Mouse (Mus musculus): ENCODE results near the gene Mpdz.

Gene Mpdz

DNA sequence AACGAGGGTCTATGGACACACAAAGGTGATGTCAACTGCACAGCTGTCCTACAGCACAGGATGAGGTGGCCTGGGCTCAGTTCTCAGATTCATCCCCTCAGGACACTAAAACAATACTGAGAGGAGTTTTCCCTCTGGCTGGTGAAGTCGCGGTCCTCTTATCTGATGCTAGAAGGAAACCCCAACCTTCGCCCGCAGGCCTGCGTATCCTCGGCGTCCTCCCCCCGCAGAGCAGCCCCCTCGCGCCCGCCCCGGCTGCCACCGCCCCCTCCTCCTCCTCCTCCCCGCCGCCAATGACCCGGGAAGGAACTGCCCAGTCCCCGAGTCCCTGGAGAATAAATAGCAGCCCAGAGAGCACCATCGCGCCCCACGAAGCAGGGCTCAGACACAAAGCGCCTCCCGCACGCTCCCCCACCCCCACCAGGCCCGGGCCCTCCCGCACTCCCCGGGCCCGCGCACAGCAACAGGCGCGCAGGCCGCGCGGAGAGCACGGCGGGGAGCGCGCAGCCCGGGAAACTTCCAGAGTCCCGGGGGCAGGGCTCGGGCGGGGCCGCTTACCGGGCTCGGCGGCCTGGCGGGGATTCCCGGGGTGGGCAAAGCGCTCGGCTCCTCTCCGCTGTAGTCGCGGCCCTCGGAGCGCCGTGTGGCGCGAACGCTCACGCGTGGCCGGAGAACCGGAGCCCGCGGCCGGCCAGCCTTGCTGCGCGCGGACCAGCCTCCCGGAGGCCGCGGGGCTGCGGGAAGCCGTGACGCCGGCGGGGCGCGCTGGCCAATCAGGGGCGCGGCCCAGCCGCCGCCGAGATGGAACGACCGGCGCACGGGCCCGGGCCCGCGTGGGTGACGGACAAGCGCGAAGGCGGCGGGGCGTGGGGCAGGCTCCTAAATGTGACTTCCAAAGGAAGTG, at the start of gene Mpdz:
TSS of gene Mpdz (minus strand) at position 738 of the 904 bp plus-strand sequence.
- peak; percentile 75 for DNase-seq

DNA sequence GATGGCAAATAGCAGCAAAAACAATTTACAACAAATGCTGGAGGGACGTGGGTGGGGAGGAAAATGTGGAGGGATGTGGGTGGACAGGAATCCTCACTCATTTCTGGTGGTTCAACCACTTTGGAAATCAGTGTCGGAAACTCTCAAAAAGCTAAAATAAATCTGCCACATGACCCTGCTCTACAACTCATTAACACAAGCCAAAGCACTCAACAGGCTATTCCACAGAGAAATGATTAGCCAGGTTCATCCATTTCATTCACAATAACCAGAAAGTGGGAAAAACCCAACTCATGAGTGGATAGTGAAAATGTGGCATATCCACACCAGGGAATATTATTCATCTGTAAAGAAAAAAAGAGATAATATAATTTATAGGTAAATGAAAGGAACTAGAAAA, 47.9 kb upstream of the Mpdz start:
- DNase-seq: no peak

DNA sequence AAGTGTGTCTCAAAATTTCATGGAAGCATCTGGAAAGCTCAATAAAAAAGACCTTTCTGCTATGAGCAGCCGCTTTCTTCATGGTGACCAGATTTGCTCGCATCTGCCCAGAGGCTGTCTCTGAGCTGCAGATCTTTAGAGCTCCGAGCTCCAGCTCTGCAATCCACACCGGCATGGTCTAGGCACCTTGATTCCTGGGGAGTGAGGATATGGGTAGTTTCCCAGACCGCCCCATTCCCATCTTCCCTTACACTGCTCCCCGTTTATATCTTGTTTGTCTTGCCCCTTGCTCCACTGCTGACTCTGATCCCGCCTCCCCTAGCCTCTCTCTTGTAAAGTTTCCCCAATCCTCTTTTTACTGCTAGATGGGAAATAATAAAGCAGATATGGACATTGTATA, 42.0 kb upstream of the Mpdz start:
- DNase-seq: no peak

DNA sequence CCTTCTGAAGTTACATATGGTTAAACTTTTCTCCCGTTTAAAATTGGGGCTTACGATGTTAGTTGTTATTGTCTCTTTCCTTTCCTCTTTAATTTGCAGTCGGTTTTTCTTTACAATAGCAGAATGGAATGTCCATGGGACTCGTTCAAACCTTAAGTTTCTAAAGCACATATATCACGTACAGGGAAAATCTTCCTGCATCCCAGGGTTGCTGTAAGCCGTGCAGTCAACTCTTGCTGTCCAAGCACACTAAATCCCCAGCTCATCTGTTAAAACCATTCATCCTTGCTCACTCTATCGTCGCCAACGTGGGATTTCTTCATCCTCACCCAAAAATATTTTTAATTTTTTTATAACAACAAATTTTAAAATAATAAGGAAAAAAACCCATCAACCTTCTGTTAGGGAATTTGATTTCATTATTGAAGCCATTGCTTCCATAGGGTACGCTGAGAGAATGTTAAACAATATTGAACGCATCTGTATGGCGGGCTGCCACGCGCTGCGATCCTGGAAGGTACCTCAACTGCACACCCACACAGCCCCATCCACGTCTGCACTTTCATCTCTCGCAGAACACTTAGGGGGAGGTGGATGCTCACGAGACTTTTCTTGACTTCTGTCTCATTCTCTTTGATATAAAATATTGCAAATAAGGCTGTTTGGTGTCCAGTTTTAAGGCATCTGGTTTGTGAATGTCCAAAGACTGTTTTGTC, 41.4 kb upstream of the Mpdz start:
- DNase-seq: no peak

DNA sequence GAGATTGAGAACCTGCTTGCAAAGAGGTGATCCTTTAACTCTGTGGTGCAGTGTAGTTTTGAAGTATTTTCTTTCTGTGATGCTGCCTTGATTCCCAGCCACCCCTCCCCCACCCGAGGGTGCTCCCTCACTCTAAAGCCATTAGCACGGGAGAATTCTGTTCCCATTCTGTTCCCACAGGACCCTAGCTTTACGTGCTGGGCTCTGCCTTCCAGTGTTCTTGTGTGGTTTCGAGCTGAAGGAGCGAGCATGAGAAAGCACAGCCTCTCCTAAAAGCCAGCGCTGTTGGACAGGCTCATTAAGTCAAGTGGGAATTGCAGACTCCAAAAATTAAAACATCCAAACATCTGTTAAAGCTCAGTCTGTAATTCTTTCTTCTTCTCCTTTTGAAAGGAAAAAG, 40.5 kb upstream of the Mpdz start:
- no peak for DNase-seq

DNA sequence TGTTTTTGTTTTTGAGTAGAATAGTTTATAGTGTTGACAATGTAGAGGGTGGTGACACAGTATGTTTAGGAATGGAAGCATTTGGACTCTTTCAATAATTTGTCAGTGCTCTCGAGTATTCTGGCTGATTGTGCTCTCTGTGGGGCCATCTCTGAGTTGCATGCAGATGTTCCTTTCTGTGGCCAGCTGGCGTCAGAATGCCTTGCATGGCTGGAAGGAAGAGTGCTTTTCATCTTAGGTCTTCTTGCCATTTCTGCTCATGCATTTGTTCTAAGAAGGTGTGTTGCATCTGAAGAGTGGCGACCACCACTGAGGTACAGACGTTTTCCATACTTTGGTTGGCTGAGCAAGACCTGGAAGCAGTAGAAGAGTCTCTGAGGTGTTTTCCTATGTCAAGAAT, 24.2 kb upstream of the Mpdz start:
- no peak for DNase-seq

GRCm38 (mm10) chr4:81465172-81465571, 22.6 kb upstream of the Mpdz start:
- no peak for DNase-seq

DNA sequence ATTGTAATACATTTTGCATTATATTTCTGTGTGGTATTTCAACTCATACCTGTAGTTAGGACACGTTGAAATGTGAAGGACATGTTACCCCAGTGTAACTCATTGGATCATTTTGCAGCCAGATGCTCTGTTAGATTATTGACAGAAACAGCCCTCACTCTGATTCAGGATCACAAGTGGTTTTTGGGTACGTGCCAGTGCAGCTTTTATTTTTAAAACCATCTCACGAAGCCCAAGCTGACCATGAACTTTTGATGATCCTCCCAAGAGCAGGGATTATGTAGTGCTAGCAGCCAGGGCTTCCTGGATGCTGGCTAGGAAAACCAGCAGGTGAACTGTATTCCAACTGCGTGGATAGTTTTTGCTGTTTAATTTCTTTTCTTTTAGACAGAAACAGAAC, 19.6 kb upstream of the Mpdz start:
- no peak for DNase-seq

DNA sequence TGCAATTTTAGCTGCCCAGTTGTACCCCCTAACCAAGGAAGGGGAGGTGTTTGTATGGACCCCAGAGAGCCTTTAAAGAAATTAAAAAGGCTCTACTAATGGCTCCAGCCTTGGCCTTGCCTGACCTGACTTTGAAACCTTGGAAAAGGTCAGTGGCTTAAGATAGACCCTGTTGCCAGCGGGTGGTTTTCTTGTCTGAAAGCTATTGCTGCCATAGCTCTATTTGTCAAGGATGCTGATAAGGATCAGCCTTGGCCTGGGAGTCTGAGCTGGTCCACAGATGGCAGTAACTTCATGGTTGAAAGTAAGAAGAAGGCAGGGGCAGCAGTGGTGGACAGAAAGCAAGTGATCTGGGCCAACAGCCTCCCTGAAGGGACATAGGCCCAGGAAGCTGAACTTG, 16.3 kb upstream of the Mpdz start:
- DNase-seq: no peak

DNA sequence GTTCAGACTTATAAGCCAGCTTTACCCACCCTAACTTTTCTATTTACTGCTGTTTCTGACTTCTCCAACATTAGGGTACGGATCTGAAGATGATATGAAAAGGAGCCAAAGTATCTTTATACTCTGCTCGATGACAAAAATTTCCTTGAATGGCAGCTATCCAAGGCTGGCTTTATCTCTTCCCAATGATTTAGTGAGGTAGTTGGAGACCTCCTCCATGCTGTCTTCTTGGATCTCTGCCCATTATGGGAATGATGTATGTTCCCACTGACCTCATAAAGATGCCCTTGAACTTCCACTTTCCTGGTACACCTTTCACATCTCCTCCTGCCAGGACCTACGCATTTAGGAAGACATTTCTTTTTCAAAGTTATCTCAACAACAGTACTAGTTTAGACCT, 11.2 kb upstream of the Mpdz start:
- DNase-seq: no peak

DNA sequence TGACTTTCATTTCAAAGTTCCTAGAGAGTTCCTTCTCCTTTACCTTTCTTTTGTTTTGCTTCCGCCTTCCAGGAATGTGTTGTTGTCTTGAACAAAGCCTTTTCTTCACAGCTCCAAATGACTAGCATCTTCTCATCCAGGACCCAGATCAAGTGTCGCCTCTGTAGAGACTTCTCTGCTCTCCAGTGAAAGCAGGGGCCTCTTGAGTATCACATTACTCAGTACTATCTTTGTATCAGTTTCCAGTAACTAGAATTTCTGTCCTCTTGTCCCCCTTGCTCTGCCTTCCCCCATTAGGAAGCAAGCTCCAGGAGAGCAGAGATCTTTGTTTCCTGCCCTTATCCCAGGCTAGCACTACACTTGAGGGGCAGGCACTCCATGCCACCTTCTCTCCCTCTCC, 9.6 kb upstream of the Mpdz start:
- DNase-seq: no peak

DNA sequence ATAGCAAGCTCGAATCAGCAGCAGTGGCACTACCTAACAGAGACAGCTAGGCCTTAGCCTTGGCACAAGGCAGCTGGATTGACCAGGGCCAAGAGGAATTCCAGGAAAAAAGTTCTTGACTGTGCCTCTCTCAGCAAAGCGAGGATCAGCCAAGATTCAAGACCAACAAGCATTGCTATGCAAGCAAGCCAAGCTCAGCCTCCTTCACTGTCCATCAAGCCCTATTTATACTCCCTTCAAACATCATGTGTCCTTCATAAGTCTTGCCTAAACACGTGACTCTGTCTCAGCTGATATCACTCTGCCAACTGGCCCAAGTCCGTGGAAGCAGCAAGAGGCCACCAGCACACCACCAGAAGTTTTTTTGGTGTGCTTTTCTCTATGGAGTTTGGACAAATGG, 6.8 kb upstream of the Mpdz start:
- no peak for DNase-seq

DNA sequence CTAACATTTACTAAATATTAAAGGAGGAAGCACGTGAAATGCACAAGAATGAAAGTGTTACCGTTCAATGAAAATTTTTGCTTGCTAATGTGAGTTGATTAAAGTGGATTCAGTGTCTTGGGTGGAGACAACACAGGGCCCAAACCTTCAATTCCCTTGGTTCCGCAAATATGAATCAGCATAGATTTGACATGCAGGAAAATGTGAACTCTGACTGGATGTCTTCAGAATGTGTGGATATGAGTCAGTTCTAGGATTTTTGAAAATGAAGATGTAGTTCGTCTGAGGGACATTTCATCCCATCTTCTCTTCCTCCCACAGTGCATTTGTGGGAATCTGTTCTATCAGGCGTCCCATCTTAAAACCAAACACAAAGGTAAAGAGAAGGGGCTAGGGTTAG, 951 bp upstream of the Mpdz start:
- no peak for DNase-seq

DNA sequence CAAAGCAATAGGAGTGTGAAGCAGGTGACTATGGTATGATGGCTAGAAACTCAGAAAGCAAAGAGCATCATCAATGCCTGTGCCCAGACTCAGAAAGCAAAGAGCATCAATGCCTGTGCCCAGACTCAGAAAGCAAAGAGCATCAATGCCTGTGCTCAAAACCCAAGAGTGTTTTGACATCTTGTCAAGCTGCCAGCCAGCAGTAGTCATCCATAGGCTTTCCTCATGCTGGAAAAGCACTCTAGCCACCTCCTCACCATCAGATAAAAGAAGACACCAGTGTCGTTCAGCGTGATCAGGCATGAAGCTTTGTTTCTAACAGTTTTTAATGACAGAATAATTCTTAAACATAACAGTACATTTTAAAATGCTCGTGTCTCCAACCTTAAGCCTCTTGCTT, 8.7 kb downstream of the Mpdz start:
- DNase-seq: no peak

GRCm38 (mm10) chr4:81430826-81431225, 11.8 kb downstream of the Mpdz start:
- no peak for DNase-seq

GRCm38 (mm10) chr4:81430105-81430504, 12.5 kb downstream of the Mpdz start:
- DNase-seq: peak; percentile 32

GRCm38 (mm10) chr4:81429670-81430069, 12.9 kb downstream of the Mpdz start:
- peak; percentile 57 for DNase-seq

DNA sequence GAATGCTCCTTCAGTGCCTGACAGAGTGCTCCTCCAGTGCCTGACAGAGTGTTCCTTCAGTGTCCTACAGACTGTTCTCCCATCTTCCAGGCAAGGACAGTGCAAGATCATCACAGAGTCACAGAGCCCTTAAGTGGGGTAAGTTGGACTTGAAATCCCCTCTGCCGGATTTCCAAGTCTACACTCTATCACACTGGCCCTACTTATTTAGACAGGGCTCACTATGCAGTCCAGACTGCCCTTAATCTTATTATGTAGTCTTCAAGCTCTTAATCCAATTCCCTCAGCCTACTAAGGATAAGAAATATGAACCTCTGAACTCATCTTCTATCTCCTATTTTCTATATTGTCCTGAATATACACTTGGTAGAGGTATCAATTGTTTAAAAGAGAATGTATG, 19.1 kb downstream of the Mpdz start:
- no peak for DNase-seq

GRCm38 (mm10) chr4:81421621-81422020, 21.0 kb downstream of the Mpdz start:
- no peak for DNase-seq

- DNase-seq: no peak
These were observed 27.1 kb downstream of the Mpdz start for GRCm38 (mm10) chr4:81415324-81416026.

DNA sequence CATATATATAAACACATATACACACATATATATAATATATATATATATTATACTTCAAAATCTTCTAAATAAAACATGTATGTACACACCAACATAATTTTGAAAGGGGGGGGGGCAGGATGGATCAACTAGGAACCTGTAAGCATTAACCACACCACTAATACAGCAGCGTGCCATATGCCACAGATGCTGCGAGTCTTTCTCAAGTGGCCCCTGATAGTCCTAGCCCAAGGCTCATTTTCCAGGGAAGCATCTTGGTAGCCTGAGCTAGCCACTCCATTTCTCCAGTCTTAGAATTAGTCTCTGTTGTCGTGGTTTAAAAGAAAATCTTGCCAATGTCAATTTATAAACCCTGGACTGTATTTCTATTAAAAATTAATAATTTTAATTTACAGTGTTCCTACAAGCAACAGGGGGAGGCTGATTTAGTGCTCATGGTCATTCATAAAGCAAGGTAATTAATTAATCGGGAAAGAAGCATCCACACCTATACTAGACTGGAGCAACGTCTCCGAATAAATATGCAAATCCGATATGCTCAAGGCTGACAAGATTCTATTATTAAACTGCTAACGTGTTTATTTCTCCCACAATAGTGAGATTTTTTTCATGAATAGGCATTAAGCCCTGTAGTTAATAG, 27.8 kb downstream of the Mpdz start:
- DNase-seq: no peak

DNA sequence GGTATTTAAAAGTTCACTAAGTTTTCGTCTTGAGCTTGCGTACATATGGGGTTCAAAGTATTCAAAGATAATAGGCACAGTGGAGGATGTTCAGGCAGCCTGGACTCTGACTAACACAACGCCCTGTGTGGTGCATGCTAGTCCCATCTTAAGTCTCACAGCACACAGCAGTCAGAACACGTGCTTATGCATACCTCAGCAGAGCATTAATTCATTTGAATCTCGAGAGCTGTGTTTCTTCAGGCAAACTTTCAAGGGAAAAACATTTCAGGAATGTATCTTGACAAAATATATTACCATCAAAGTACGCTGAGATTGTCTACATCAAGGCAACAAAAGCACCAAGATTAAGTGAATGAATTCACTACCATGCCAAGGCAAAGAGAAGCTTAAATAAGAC, 45.7 kb downstream of the Mpdz start:
- DNase-seq: no peak

- DNase-seq: no peak
These were observed 49.7 kb downstream of the Mpdz start for GRCm38 (mm10) chr4:81392869-81393268.

Measured in cerebellum, adult 9-11 months (tissue).